Comparison of ENCODE assay signal across 8 mouse cellular contexts in the genomic region with DNA sequence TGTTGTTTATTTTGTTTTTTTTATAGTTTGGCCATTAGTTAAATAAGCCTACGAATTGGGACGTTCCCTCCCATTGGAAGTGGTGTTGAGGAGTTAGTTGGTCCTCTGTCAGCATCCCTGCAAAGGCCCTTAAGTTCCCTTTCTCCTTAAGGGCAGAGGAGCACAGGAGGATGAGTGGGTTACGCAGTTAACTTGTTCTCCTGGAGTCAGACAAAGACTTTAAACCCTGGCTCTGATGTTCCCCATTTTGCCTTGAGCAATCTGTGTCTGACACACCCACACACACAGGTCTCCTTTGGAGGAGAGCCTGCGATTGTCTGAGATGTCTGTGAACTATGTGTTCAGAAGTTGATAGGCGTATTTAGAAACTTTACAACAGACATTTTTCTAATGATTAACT. TPM values are rescaled to one million over a fixed set of nuclear protein-coding genes. Genes with fewer than 3 reads are reported as not detected.
A peak's percentile ranks its signal among the peaks of the same experiment; 100 is the strongest.
DNase-seq lines count a peak whose midpoint lies in the region; ATAC-seq and TF ChIP-seq lines count a peak whose summit lies in the region.

No protein-coding gene starts in this region.

- H3K4me1 ChIP-seq in lung, embryonic 14.5 days (ENCODE audit: insufficient read depth) = peaks cover 12% of the 10 kb centered on the region
- H3K4me1 ChIP-seq in embryonic fibroblast, embryonic 13.5 days (ENCODE audit: control insufficient read depth, insufficient read depth, low read length) = peaks cover 26% of the 10 kb centered on the region
- H3K4me1 ChIP-seq in limb, embryonic 11.5 days (ENCODE audit: control insufficient read depth, insufficient read depth, low read length) = peaks cover 8% of the 10 kb centered on the region

- no peak overlapping the region for H3K27ac ChIP-seq in lung, embryonic 14.5 days (ENCODE audit: low read depth)
- H3K27ac ChIP-seq in embryonic fibroblast, embryonic 13.5 days (ENCODE audit: insufficient read depth, low read length) = 0 out of 2 replicates have a peak overlapping the region, but pooled peaks have one; percentile 70
- no peak overlapping the region for H3K27ac ChIP-seq in limb, embryonic 11.5 days (replicated peaks; ENCODE audit: low read depth, low read length)

- H3K36me3 ChIP-seq in lung, embryonic 14.5 days (ENCODE audit: insufficient read depth) = no peaks in the 10 kb centered on the region
- no peaks in the 10 kb centered on the region for H3K36me3 ChIP-seq in limb, embryonic 11.5 days (ENCODE audit: control insufficient read depth, insufficient read depth, low read length)

- TF ChIP-seq POLR2A in embryonic fibroblast, embryonic 13.5 days (IDR thresholded peaks at IDR 0.05; ENCODE audit: low read depth, low read length) = no peak

- no peak for ATAC-seq in lung, embryonic 14.5 days (ENCODE audit: insufficient read depth)
- no peak for ATAC-seq in limb, embryonic 11.5 days (ENCODE audit: insufficient number of reproducible peaks, low FRiP score, low TSS enrichment, low read depth)

- peak overlapping the region; percentile 80 for H3K4me2 ChIP-seq in lung, embryonic 14.5 days
- peak overlapping the region; percentile 87 for H3K4me2 ChIP-seq in limb, embryonic 11.5 days (ENCODE audit: low read depth, severe bottlenecking)

- peak overlapping the region; percentile 96 for H3K4me3 ChIP-seq in lung, embryonic 14.5 days (ENCODE audit: low read depth, low read length)
- peak overlapping the region; percentile 96 for H3K4me3 ChIP-seq in embryonic fibroblast, embryonic 13.5 days (ENCODE audit: insufficient read depth, low read length)
- H3K4me3 ChIP-seq in limb, embryonic 11.5 days (ENCODE audit: low read depth, low read length) = peak overlapping the region; percentile 98

- WGBS in lung, embryonic 14.5 days = 46% methylated on average over 5 of the region's 5 CpGs
- WGBS in limb, embryonic 11.5 days = 45% methylated on average over 5 of the region's 5 CpGs

- TF ChIP-seq CTCF in lung, embryonic 14.5 days (IDR thresholded peaks at IDR 0.05; ENCODE audit: low read depth) = no peak
- TF ChIP-seq CTCF in embryonic fibroblast, embryonic 13.5 days (IDR thresholded peaks at IDR 0.05; ENCODE audit: borderline replicate concordance, insufficient read depth, low read length) = no peak

- no peaks in the 10 kb centered on the region for H3K9me3 ChIP-seq in lung, embryonic 14.5 days (ENCODE audit: low read depth, low read length)
- no peaks in the 10 kb centered on the region for H3K9me3 ChIP-seq in limb, embryonic 11.5 days (ENCODE audit: control insufficient read depth, low read length)

- no peak for DNase-seq in lung, embryonic 14.5 days
- DNase-seq in lung, postnatal 10 days = no peak
- DNase-seq in limb, embryonic 11.5 days (ENCODE audit: low spot score) = no peak
- peak; percentile 64 for DNase-seq in naive thymus-derived CD4-positive, alpha-beta T cell, adult 2 months (ENCODE audit: low read depth)
- DNase-seq in adrenal gland, postnatal 4 days (ENCODE audit: low spot score in 2 of 2) = no peak
- DNase-seq in frontal cortex, postnatal 25 days (ENCODE audit: low spot score in 2 of 2) = no peak
- DNase-seq in c-Kit-positive CD71-positive TER-119-positive erythroid progenitor cells, embryonic 14.5 days (ENCODE audit: low spot score) = no peak

- peak overlapping the region; percentile 95; the same call in 1 of the 2 replicates for H3K9ac ChIP-seq in lung, embryonic 14.5 days
- no peak overlapping the region for H3K9ac ChIP-seq in limb, embryonic 11.5 days (ENCODE audit: low read length)

- H3K27me3 ChIP-seq in lung, embryonic 14.5 days (ENCODE audit: insufficient read depth, low read length) = no peaks in the 10 kb centered on the region
- no peaks in the 10 kb centered on the region for H3K27me3 ChIP-seq in limb, embryonic 11.5 days (ENCODE audit: control insufficient read depth, insufficient read depth, low read length)

RNA-seq across cellular contexts. Expression of a gene that starts 1.1 kb away (rescaled TPM):
- 47.7 and 52.1 TPM in 2 replicates for polyA plus RNA-seq in lung, embryonic 14.5 days (2014; fragmentation: Nextera tagmentation; extraction: Ambion mirVana)
- polyA plus RNA-seq in embryonic fibroblast, embryonic 13.5 days (2011; ENCODE audit: insufficient read length, low read depth, missing spikeins) = 85.7 and 104 TPM in 2 replicates
- 25.2 and 32.7 TPM in 2 replicates for polyA plus RNA-seq in limb, embryonic 11.5 days (2014; fragmentation: Nextera tagmentation; extraction: Ambion mirVana)
- total RNA-seq in adrenal gland, postnatal 4 days (2021) = 10 to 100 TPM; 38.5 to 40.9 TPM

RNA-seq across cellular contexts. Expression of a gene that starts 49.6 kb away (rescaled TPM):
- polyA plus RNA-seq in lung, embryonic 14.5 days (2014; fragmentation: Nextera tagmentation; extraction: Ambion mirVana) = 33.1 and 37.2 TPM in 2 replicates
- 25.4 and 27.7 TPM in 2 replicates for polyA plus RNA-seq in embryonic fibroblast, embryonic 13.5 days (2011; ENCODE audit: insufficient read length, low read depth, missing spikeins)
- polyA plus RNA-seq in limb, embryonic 11.5 days (2014; fragmentation: Nextera tagmentation; extraction: Ambion mirVana) = 31.6 and 32.4 TPM in 2 replicates
- 10 to 100 TPM; 29.2 to 29.8 TPM for total RNA-seq in adrenal gland, postnatal 4 days (2021)
